Mouse (Mus musculus) E14TG2a.4 (cell line): ENCODE data around the gene Ispd.

Experiments
- CTCF ChIP-seq: conservative IDR thresholded peaks from 2 replicates; pipeline ENCODE4 v1.5.1; 2014; ENCODE audit warnings: low read length
- POU5F1 ChIP-seq: IDR thresholded peaks from 2 replicates; pipeline ENCODE4 v1.6.1; 2014; ENCODE audit warnings: low read length, borderline replicate concordance

DNA sequence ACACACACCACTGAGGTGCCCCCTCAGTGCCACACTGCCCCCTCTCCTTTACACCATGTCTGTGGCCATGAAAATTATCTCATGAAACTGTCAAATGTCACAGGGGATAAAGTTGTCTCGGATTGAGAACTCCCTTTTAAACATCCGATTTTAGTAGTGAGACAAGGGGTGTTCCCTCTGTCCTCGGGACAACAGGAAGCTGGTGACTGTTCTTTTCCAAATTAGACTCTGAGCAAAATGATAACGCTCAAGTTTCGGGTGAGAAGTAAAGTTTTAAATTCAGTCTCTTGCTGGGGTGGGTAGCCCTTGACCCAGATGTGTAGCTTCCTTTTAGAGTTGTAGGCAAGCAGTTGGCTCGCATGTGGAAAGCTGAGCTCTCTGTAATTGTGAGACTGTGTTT lies 96.3 kb downstream of the Ispd start:
- no peak for TF ChIP-seq CTCF
- TF ChIP-seq POU5F1, result no peak
